Mouse (Mus musculus) adrenal gland (tissue): Measurements from ENCODE around the gene A430033K04Rik.

Experiments used
- intact Hi-C: fragments of 180-260 bp; cut with DNase I; formaldehyde crosslinking; loops from one replicate; pipeline ENCODE4 v1.15.1; 2025
- long read RNA-seq, 2 experiments: library from polyadenylated mRNA; unstranded; transcript quantifications; one replicate each; pipeline ENCODE4 v2.0.0; 2020; ENCODE audit warnings: borderline replicate concordance in 1 of 2; ENCODE audit not compliant: insufficient replicate concordance in 1 of 2

The A430033K04Rik gene
- long read RNA-seq, experiment 1, partial matches to known transcripts = 0 of 1 reads
- long read RNA-seq, experiment 1, other reads (novel, unspliced or antisense) = 0 of 1 reads
- long read RNA-seq, experiment 2, partial matches to known transcripts = 0 of 1 reads
- long read RNA-seq, experiment 2, other reads (novel, unspliced or antisense) = 0 of 1 reads

DNA sequence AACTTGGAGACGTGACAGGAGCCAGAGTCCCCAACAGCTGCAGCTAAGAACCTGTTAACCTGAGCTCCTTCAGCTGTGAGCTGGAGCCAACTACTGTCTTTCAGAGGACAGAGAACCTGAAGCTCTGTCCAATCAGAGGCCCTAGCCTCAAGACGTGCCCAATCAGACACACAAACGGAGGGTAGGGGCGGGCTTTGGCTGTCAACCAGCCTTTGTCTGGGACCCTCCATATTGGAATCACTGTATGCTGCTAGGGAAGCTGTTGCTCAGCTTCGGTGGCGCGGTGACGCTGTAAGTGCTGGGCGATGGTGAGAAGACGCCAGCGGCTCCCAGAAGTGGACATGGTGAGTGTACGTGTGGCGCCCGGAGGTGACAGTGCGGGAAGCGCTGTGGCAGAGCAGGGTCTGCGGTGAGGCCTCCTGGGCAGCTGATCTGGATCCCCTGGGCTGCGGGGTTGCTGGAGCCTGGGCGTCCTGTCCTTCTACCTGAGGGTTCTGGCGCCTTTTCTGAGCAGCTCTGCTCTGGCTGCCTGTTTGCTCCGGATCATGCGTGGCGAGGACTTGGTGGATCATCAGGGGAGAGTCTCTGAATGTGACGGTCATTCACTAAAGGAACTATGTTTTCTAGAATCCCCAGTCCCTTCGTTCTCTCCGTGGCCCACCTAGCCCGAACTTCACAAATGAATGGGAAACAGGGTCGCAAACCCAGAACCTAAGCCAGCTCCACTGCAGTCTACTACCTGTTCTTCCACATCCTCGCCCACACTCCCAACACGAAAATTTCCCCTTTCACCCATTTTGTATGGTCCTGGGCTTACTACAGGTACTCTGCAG is at the start of gene A430033K04Rik:
A430033K04Rik (plus strand) TSS at position 215 of the 833 bp plus-strand sequence.
- intact Hi-C loops = no loop called here

DNA sequence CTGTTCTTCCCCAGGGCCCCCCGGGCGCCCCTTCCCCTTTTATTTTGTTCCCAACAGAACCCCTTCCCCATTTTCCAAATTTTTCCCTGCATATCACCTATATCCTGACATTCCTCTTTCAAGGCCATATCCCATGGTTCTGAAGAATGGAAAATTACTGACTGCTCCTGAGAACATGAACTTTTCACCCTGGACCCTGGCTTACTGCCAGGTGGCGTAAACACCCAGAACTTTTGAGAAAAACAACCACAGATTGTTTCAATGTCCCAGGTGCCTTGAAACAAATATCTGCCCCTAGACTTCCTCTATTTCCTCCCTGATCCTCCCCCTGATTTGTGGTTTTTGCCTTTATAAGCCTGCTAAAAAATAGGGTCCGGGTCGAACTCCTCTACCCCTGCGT is 35.3 kb upstream of the A430033K04Rik start:
- intact Hi-C loops = no loop called here

DNA sequence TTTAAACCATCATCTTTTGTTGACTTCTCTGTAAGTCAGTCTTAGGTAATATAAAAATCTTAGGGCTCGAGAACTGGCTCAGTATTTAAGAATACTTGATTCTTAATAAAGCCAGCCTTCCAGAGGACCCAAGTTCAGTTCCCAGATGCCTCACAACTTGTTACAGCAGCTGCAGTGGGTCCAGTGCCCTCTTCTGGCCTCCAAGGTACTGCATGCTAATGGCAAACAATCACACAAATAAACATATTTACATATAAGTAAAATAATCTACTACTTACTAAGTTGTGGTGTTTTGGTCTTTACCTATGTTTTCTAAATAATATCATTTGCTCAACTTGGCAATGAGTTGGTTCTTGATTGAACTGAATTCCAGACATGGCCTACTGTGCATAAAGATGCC is 4.3 kb upstream of the A430033K04Rik start:
- intact Hi-C loops = no loop called here

DNA sequence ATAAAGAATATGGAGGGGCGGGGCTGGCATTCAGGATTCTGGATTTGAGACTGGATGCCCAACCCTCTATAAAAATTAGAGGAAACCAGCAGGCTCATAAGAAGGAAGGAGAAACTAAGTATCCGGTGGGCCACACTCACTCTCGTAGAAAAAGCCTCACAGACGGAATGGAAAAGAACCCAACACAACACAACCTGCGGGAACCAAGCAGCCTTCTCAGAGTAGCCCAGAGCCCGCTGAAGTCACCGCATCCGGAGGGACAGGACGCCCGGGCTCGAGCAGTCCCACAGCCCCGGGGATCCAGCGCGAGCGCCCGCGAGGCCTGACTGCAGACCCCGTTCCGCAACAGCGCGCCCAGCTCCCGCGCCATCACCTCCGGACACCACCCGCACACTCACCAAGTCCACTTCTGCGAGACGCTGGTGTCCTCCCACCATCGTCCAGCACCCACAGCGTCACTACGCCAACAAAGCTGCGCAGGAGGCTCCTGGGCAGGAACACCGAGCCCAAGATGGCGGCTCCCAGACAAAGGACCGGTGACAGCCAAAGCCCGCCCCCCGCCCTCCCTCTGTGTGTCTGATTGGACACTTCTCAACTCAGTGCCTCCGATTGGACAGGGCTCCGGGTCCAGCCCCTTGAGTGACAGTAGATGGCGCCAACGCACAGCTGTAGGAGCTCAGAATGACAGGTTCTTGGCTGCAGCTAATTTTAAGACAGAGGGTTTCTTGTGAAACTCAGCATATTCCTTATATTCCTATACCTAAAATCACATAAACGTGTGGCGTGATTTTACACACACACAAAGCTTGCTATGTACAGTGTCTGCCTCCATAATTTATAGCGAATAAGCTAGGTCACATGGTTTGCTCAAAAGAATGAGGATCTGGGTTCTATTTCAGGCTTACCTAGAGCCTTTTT is 3.2 kb upstream of the A430033K04Rik start, which contains the start of gene Zfp68:
Zfp68 (minus strand) TSS at position 551 of the 918 bp plus-strand sequence.
- intact Hi-C loops = no loop called here

DNA sequence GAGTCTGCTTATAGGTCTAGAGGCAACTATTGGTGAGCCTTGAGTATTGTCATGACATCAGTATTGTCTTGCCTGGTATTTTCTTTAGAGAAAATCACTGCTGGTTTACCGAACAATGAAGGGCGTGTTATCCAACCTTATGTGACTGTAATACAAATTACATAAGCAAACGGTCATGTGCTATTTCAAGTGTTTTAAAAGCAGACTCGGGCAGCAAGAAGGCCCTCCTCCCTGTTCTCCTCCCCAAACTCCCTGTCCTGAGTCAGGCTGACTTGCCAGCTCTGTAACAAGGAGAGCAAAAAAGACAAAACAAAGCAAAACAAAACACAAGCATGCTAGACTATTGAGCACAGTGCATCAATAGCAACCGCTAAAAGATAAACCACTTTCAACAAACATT is 1.8 kb upstream of the A430033K04Rik start:
- intact Hi-C loops = no loop called here

DNA sequence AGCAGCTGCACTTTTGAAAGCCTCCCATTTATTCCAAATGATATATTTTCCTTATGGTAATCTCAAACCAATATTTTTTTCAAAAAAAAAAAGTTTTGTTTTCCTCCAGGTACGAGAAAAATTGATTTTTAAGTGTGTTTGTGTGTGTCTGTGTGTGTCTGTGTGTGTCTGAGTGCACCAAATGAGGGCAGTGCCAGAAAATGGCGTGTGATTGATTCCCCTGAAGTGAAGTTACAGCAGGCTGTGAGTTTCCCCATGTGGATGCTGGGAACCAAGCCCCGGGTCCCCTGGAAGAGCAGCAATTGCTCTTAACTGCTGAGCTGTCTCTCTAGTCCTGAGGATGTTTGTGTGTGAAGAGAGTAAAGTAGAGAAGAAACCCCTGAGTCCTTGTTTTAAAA is 818 bp downstream of the A430033K04Rik start:
- intact Hi-C loops = no loop called here

DNA sequence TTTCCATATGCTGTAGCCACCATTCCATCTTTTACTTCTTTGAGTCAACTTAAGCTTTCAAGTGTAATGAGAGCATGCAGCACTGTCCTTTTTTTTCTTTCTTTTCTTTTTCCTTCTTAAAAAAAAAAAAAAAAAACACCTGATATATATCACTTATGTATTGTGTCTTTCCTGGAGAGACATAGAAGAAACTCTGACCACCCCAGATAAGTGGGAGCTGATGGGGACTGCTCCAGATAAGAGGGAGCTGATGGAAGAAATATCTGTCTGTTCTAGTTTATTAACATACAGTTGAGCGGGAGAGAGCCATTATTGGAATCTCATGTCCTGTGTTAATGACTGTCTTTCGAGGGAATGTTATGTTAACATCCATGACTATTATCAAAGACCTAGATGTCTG is 13.8 kb downstream of the A430033K04Rik start:
- intact Hi-C loops = no loop called here

DNA sequence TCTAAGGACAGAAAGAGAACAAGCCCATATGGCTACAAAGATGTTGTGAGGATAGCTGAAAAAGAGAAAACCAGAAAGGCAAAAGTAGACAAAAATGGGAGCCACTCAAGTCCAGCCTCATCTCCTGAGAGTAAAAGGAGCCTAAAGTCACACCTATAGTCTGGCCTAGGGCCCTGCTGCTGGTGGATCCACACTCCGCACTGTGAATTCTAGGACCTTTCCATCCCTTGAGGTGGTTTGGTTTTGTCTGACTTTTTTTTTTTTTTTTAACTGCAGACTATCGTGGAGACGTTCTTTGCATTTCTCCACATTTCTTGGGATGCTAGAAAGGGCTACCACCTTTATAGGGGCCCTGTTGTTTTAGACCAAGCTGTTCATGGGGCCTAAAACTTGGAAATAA is 18.4 kb downstream of the A430033K04Rik start:
- intact Hi-C loops = no loop called here

DNA sequence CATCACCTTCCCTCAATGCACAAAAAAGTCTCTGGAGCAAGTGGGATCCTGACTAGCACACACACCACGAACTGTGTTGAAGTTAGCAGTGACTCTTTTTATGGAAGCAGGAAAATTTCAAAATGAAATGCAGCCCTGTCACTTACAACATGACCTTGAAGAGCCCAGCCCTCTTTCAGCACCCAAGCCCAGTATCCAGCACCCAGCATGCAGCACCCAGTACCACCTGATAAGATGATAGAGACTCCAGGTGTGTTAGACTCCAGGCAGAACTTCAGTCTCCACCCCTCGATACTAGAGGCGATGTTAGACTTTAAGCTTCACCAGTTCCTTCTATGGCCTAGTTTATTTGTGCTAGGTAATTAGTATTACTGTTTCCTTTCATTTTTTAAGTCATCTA is 19.1 kb downstream of the A430033K04Rik start:
- intact Hi-C loops = no loop called here

DNA sequence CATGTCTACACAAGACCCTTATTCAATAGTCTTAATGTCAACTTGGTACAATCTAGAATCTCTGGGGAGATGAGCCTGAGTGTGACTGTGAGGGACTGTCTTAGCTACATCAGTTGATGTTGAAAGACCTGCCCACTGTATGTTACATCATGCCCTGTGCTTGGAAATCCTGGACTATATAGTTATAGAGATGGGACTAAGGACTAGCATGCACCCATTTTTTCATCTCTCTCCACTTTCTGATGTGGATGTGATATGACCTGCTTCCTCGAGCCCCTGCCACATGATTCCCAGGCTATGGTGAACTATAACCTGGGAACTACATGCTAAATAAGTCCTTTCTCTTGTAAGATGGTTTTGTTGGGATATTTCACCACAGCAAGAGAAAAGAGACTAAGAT is 30.3 kb downstream of the A430033K04Rik start:
- intact Hi-C loops = no loop called here

DNA sequence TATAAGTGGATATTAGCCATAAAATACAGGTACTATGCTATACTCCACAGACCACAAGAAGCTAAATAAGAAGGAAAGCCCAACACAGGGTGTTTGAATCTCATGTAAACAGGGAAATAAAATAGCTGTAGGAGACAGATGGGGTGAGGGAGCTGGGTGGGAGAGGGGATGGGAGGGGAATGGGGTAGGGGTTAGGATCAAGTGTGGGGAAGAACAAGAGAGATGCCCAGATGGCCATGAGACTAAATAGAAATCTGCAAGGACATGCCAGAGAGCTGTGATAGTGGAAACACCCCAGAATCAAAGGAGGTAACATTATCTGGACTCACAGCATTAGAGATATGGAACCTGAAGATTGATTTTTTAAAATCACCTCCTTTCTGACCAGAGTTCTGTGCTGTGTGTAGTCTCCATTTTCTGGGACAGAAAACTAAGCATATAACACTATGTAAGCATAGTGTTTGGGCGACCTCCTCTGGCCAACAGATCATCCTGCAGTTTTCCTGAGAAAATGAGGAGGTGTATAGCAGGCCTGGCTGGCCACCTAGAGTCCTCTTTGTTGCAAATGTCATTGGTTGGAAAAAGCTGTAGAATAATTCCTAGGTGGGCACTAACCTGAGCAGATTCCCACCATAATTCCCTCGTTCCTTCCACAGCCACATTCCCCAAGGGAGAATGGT is 34.0 kb downstream of the A430033K04Rik start:
- intact Hi-C loops = no loop called here

DNA sequence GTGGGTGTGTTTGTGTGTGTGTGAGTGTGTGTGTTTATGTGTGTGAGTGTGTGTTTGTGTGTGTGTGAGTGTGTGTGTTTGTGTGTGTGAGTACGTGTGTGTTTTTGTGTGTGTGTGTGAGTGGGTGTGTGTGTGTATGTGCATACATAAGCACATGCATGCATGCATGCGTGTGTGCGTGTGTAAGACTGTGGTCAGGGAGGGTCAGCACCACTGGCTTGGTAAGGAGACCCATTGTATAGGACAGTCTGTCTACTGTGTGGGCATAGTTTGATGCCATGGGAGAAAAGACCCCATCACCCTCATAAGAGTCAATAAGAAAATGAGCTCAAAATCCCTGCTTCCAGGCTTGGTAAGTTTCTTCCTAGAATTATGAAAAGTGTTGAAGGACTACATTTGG is 34.7 kb downstream of the A430033K04Rik start:
- intact Hi-C loops = no loop called here

DNA sequence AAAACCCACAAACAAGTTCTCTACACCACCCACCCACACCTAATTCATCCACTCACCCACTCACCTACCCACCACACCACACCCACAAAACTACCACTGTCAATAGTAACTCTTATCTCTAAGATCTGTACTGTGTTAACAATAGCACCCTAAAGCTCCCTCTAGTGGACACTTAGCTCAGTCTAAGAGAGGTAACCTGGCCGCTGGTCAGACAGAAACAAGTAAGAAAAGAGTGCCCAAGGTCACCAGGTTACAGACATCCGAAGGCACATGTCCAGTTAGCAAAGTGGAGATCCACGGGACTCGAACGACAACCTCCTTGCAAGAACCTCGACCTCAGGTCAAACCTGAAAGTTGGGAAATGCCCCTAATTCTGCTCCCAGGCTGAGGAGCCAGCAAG is 35.2 kb downstream of the A430033K04Rik start:
- intact Hi-C loops = no loop called here

DNA sequence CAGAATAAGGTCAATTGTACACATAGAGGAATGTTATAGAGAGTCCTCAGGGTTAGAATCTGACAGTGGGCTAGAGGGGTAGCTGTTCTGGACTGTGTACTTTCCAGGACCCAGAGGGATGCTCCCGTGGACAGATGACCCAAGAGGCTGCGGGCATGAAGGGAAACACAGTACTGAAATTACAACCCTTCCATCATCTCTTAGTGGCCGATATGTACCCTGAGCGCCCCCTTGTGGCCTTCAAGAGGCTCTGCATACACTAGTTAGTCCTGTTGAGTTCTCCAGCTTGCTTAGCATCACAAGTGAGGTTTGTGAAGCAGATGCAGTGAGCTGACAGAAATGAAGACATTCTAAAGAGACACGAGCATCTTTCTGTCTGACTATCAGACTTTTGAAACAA is 36.3 kb downstream of the A430033K04Rik start:
- intact Hi-C loops = no loop called here

DNA sequence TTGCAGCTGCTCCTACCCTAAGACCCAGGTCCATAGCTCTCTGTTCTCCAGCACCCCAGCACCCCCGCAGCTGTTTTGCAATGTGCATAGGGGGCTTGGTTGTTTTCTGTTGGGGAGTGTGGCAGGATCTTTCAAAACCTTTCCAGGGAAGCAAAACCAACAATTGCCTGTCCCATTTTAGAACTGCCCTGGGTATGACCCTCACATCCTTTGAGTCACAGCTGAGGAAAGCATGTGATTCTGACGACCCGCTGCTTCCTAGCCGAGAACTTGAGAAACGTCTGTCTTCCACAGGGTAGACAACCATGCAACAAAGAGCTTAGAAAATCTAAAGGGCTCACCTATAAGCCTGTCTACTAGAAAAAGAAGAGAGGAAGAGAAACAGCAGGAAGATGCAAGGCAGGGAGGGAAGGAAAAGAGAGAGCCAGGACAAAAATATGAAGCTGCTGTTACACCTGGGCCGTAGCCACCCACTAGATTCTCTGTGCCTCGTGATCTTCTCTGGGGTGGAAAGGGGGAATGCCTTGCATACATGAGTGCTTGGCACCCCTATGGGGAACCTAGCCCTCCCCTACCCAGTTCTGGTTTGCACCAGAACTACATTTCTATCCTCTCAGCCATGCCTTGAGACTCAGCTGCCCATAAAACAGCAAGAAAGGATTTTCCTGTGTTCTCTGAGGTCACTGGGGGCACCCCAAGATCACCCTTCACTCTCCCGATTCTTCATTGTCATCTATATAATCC is 60.5 kb downstream of the A430033K04Rik start:
- intact Hi-C loops = no loop called here

DNA sequence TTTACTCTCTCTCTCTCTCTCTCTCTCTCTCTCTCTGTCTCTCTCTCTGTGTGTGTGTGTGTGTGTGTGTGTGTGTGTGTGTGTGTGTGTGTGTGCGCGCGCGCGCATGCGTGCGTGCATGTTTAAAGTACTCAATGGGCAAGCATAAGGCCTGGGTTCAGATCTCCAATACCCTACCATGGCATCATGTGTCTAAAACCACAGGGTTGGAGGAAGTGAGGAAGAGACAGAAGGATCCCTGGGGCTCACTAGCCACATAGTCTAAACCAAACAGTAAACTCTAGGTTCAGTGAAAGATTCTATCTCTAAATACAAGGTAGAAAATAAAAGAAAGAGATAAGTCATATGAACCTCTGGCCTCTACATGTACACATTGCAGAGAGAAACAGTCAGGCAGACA is 61.2 kb downstream of the A430033K04Rik start:
- intact Hi-C loops = no loop called here

DNA sequence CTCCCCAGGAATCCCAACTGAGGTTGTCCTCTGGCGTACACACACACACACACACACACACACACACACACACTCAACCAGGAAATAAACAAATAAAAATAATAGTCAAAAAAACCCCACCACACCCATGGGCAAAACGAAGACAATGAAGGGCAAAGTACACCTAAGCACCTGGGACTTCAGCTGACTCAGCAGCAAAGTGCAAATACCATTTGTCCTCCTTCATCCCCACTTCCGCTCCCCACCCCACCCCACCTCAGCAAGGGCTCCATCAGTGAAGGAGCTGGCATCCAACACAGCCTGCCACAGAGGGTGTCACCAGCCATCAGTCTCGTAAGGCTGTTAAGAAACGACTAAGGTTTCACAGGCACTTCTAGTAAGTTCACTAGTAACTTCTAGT is 64.8 kb downstream of the A430033K04Rik start:
- intact Hi-C loops = no loop called here

DNA sequence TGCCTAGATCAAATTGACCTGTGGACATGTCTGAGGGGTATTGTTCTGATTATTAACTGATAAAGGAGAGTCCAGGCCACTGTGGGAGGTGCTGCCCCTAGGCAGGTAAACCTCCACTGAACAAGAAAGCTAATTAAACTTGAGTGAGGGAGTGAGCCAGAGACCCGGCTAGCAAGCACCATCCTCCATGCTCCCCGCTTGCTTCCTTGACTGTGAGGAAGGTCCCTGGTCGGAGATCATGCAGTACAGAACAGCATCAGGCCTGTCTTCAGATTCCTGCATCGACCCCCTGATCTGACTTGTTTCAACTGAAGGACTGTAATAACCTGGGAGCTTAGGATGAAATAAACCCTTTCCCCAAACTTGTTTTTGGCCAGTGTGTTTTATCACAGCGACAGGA is 66.6 kb downstream of the A430033K04Rik start:
- intact Hi-C loops = no loop called here

DNA sequence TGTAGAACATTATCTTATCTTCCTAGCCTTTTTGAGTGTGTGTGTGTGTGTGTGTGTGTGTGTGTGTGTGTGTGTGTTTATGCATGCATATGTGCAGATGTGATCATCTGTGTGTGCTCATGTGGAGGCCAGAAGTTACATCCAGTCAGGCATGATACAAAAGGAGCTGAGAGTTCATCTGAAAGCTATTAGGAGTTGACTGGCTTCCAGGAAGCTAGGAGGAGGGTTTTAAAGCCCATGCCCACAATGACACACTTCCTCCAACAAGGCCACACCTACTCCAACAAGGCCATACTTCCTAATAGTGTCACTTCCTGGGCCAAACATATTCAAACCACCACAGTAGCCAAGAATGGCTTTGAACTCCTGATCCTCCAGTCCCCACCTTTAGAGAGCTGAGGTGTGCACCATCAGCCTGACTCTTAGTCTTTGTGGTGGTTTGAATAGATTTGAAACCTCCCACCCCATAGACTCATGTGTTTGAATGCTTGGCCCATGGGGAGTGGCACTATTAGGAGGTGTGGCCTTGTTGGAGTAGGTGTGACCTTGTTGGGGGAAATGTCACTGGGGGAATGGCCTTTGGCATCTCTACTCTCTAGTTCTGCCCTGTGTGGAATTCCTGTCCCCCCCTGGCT is 70.4 kb downstream of the A430033K04Rik start:
- intact Hi-C loops = no loop called here

DNA sequence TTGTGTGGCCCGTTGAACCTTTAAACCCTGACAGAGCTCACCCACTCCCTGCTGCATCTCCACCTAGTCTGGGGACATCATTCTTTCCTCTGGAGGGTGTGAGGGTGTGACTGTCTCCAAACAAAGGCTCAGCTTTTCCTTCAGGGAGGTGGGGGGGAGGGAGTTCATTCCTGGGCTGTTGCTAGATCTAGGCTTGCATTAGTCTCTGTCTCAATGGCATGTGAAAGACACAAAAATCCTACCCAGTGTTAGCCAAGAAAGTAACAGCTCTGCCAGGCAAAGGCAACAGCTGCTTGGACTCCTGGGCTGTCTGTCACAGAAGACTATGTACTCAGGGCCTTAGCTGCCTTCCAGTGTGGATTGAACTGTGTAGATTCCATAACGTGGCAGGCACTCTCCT is 71.4 kb downstream of the A430033K04Rik start:
- intact Hi-C loops = no loop called here
